Mouse (Mus musculus) stomach, postnatal 0 days (tissue): ENCODE results near the gene Bcor. TPM values are rescaled to one million over a fixed set of nuclear protein-coding genes. Genes with fewer than 3 reads are reported as not detected.

Experiments
- ATAC-seq: fragments of 200-750 bp; cut with Nextera tagmentation; 2 replicates; pipeline ENCODE4 v1.8.0; 2017; ENCODE audit not compliant: low FRiP score, low TSS enrichment
- DNase-seq: peaks from one replicate; pipeline ENCODE4 v3.0.0-alpha.2; 2016; ENCODE audit warnings: low spot score
- H3K27ac ChIP-seq: fragments of 300-500 bp; sonication (generic); replicated peaks from 2 replicates; pipeline ENCODE4 v1.5.1; 2014; ENCODE audit warnings: mild to moderate bottlenecking, control low read depth
- H3K27me3 ChIP-seq: fragments of 300-500 bp; sonication (generic); 2 replicates; pipeline ENCODE4 v1.6.1; 2014; ENCODE audit warnings: low read length; ENCODE audit not compliant: control insufficient read depth, insufficient read depth
- H3K36me3 ChIP-seq: fragments of 300-500 bp; sonication (generic); 2 replicates; pipeline ENCODE4 v1.6.1; 2014; ENCODE audit warnings: low read length, mixed read lengths; ENCODE audit not compliant: control insufficient read depth, insufficient read depth
- H3K4me1 ChIP-seq: fragments of 300-500 bp; sonication (generic); replicated peaks from 2 replicates; pipeline ENCODE4 v1.6.1; 2014; ENCODE audit warnings: antibody characterized with exemption; ENCODE audit not compliant: control insufficient read depth, insufficient read depth
- H3K4me2 ChIP-seq: fragments of 300-500 bp; sonication (generic); replicated peaks from 2 replicates; pipeline ENCODE4 v1.6.1; 2014; ENCODE audit warnings: low read depth, mild to moderate bottlenecking, control low read depth, moderate library complexity
- H3K4me3 ChIP-seq: fragments of 300-500 bp; sonication (generic); 2 replicates; pipeline ENCODE4 v1.5.1; 2014; ENCODE audit warnings: low read depth, low read length, control low read depth
- H3K9ac ChIP-seq: fragments of 300-500 bp; sonication (generic); 2 replicates; pipeline ENCODE4 v1.6.1; 2014; ENCODE audit warnings: mild to moderate bottlenecking, low read length, control low read depth, mixed read lengths
- H3K9me3 ChIP-seq: fragments of 300-500 bp; sonication (generic); 2 replicates; pipeline ENCODE4 v1.6.1; 2016; ENCODE audit warnings: low read length; ENCODE audit not compliant: control insufficient read depth
- CTCF ChIP-seq: IDR thresholded peaks from 2 replicates; pipeline ENCODE4 v1.5.1; 2016; ENCODE audit warnings: antibody characterized with exemption, low read depth, mild to moderate bottlenecking, moderate library complexity
- EP300 ChIP-seq: optimal IDR thresholded peaks from 2 replicates; pipeline ENCODE3; 2016; ENCODE audit warnings: antibody characterized with exemption
- WGBS: fragments of 180-500 bp; shearing (Covaris S2); extraction: QIAGEN DNeasy Blood & Tissue Kit; methylation state at CpG from one replicate; pipeline ENCODE4 v1.1.7; 2014; 5-methylcytosine and 5-hydroxymethylcytosine counted together
- polyA plus RNA-seq: library from polyadenylated mRNA; unstranded; fragments of >200 nt; fragmentation: Nextera tagmentation; extraction: Ambion mirVana; gene quantifications from 2 replicates; pipeline ENCODE4 v1.2.1, GENCODE M21; 2015

Gene Bcor
- polyA plus RNA-seq, 1 experiment from 2014 or later = 5.5 TPM

GRCm38 (mm10) chrX:12124571-12124970, 35.6 kb downstream of the Bcor start:
- H3K9me3 ChIP-seq = no peaks in the 10 kb centered on the region
- H3K9ac ChIP-seq = no peak overlapping the region
- no peak for TF ChIP-seq EP300
- TF ChIP-seq CTCF = no peak
- H3K4me1 ChIP-seq = no peaks in the 10 kb centered on the region
- no peak overlapping the region for H3K4me2 ChIP-seq
- DNase-seq (no peak), ATAC-seq (no peak)
- H3K27ac ChIP-seq = no peak overlapping the region
- H3K27me3 ChIP-seq = no peaks in the 10 kb centered on the region
- 27% methylated on average over 3 of the region's 3 CpGs for WGBS
- no peak overlapping the region for H3K4me3 ChIP-seq
- H3K36me3 ChIP-seq = no peaks in the 10 kb centered on the region

- Histone ChIP-seq H3K9ac (no peak overlapping the region), H3K4me1 (no peaks in the 10 kb centered on the region), H3K4me2 (no peak overlapping the region), H3K9me3 (no peaks in the 10 kb centered on the region), H3K27me3 (no peaks in the 10 kb centered on the region), H3K4me3 (no peak overlapping the region), H3K27ac (no peak overlapping the region), H3K36me3 (no peaks in the 10 kb centered on the region)
- TF ChIP-seq EP300 = no peak
- no peak for TF ChIP-seq CTCF
- ATAC-seq (no peak), DNase-seq (no peak)
- WGBS = 13% methylated on average over 6 of the region's 6 CpGs
Measured at GRCm38 (mm10) chrX:12123687-12124087, 36.5 kb downstream of the Bcor start.

DNA sequence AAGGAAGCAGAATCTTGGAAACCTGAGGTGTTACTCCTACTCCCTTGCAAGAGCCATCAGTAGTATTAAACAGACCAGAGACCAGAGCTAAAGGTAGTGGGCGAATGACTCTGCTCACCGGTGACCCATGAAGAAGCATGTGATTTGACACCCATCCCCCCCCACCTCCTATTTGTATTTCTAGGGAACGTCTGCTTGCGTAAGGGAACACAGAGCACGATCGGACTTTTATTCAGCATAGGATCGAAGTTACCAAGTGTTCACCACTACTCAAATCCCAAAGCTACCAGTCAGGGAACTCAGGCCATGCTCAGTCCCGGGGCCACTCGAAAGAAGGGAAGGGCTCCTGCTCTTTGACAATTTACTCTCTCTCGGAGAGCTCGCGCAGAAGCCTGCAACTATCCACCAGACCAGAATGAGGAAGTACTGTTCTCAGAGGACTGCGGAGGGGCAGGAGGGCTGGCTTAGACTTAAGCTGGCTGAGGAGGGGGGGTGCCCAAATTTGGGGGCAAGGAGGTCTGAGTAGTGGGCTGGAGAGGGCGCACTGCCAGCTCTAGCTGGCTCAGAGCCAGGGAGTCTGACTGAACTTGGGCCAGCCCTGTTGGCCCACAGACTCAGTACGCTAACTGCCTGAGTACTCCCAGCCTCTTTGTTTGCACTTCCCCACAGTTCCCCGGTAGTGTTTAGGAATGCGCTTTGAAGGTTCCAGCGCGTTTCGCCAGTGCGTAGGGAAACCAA, 37.4 kb downstream of the Bcor start:
- Histone ChIP-seq H3K27me3 (no peaks in the 10 kb centered on the region), H3K36me3 (no peaks in the 10 kb centered on the region), H3K4me2 (peak overlapping the region; percentile 47), H3K27ac (peak overlapping the region; percentile 65), H3K9me3 (no peaks in the 10 kb centered on the region), H3K4me1 (no peaks in the 10 kb centered on the region), H3K4me3 (peak overlapping the region; percentile 15; the same call in 1 of the 2 replicates), H3K9ac (no peak overlapping the region; the same call in 1 of the 2 replicates)
- 12% methylated on average over 21 of the region's 21 CpGs for WGBS
- ATAC-seq (peak; percentile 73), DNase-seq (peak; percentile 60)
- no peak for TF ChIP-seq CTCF
- no peak for TF ChIP-seq EP300

- WGBS = 50% methylated on average over 1 of the region's 1 CpGs
- Histone ChIP-seq H3K36me3 (no peaks in the 10 kb centered on the region), H3K4me3 (no peak overlapping the region), H3K9me3 (no peaks in the 10 kb centered on the region), H3K4me2 (no peak overlapping the region), H3K27me3 (no peaks in the 10 kb centered on the region), H3K9ac (no peak overlapping the region), H3K4me1 (no peaks in the 10 kb centered on the region), H3K27ac (no peak overlapping the region)
- DNase-seq (no peak), ATAC-seq (no peak)
- TF ChIP-seq EP300 (no peak), CTCF (no peak)
Measured at GRCm38 (mm10) chrX:12119476-12119875, 40.7 kb downstream of the Bcor start.

DNA sequence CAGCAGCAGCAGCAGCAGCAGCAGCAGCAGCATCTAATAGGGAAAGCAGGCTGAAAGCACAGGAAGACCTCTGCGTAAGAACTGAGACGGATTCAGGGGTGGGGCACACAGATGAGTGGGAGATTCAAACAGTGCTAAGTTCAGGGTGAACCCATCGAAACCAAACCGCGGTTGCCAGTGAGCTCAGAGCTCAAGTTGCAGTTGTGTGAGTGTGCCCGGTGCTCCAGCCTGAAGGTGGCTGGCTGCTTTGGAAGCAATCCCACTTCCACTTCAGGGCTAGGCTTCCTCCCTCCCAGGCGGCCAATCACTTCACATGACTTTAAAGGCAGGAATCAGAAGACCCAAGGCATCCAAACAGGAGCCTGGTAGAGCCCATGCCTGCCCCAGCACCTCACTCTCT, 44.0 kb downstream of the Bcor start:
- Histone ChIP-seq H3K27me3 (no peaks in the 10 kb centered on the region), H3K9ac (no peak overlapping the region), H3K36me3 (no peaks in the 10 kb centered on the region), H3K4me3 (no peak overlapping the region), H3K9me3 (no peaks in the 10 kb centered on the region), H3K4me2 (no peak overlapping the region), H3K4me1 (no peaks in the 10 kb centered on the region), H3K27ac (no peak overlapping the region)
- 30% methylated on average over 7 of the region's 7 CpGs for WGBS
- DNase-seq = no peak
- TF ChIP-seq EP300 (no peak), CTCF (no peak)
- no peak for ATAC-seq

DNA sequence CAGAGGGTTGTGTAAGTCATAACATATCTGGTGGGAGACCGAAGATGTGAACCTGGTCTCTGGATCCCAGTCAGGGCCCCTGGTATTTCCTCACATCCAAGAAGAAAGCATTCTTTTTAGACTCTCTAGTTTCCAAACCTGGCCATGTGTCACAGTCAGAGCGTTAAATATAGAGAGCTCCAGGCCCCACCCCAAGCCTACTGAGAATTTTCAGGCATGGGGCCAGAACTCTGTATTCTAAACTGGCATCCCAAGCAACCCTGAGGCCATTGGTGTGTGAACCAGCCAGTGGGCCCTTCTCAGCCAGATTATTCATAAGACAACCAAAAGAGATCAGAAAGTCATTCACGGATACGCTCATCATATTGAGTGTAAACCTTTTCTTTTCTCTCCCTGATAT, 48.0 kb downstream of the Bcor start:
- no peaks in the 10 kb centered on the region for H3K27me3 ChIP-seq
- H3K4me2 ChIP-seq = no peak overlapping the region
- no peaks in the 10 kb centered on the region for H3K4me1 ChIP-seq
- ATAC-seq = no peak
- no peak for DNase-seq
- no peaks in the 10 kb centered on the region for H3K9me3 ChIP-seq
- 70% methylated on average over 4 of the region's 4 CpGs for WGBS
- H3K9ac ChIP-seq = no peak overlapping the region
- H3K27ac ChIP-seq = no peak overlapping the region
- no peak overlapping the region for H3K4me3 ChIP-seq
- H3K36me3 ChIP-seq = no peaks in the 10 kb centered on the region
- TF ChIP-seq EP300 = no peak
